Mouse (Mus musculus): ENCODE results near the gene Ankrd55.

GRCm38 (mm10) chr13:112346031-112346430 is 57.8 kb downstream of the Ankrd55 start:
- TF ChIP-seq CTCF (conservative IDR thresholded peaks at IDR 0.05; ENCODE audit: low read length), result no peak
- no peak for TF ChIP-seq NANOG (IDR thresholded peaks at IDR 0.05; ENCODE audit: borderline replicate concordance, low read length)

Measured in E14TG2a.4 (cell line).